Mouse (Mus musculus): ENCODE measurements at regions not wholly inside any gene's neighbourhood (a gene's known extent, or its start where the extent isn't known, plus 50 kb on each side); places are given as distances from the start of the nearest gene placed in this dataset.

DNA sequence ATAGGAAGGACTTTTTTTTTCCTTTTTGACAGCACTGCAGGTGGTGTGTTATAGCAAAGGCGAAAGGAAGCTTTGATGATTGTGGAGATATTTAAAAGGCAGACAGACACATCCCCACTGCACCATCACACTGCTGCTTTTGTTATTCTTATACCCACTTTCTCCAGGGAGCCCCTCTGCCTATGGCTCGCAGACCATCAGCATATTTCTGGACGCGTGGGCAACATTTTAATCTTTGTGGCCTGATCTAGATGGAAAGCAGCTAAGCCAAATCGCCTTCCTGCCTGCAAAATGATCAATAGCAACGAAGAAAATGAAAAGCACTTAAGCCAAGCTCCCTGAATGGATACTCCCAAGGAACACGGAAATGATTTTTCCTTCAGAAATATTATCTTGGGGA is 1054.0 kb downstream of the Synb start:
- DNase-seq, result no peak

DNA sequence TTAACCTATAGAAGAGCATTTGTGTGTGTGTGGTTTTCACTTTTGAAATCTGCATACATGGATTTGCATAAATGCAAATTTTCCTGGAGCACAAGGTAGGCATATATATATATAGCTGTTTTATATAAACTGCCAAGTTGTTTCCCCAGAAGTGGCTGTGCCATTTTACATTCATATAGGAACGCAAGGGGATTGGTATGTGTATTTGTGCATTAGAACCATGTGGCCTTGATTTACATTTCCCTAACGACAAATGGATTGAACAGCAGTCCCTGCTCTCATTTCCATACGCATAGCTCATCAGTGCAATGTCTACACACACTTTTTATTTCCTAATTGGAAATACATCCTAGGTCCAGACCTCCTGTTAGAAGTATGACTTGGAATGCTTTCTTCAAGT is 1069.9 kb downstream of the Synb start:
- DNase-seq, result no peak

DNA sequence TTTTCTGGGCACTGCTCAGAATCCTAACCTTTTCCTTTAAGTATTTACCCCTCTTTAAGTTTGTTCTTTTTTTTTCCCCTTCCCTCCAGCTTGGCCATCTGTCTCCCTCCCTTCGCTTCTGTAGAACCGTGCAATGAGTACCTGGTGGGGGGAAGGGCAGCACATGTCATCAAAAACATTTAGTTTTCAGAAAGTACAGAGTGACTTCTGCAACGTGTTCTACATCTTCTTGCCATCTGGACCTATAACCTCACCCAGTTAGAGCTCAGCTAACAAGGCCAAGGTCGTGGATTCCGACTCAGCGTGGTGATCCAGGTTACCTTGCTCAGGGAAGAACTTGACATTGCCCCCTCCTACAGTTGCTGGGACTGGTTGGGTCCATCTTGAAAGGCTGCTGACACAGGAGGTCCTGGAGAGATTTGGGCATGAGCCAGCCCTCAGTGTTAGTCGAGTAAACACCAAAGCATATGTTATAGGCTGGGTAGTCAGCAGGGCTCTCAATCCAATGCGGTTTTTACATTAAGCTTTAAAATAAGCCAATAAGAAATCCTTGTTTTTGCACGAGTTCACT is 1075.0 kb downstream of the Synb start:
- no peak for DNase-seq

DNA sequence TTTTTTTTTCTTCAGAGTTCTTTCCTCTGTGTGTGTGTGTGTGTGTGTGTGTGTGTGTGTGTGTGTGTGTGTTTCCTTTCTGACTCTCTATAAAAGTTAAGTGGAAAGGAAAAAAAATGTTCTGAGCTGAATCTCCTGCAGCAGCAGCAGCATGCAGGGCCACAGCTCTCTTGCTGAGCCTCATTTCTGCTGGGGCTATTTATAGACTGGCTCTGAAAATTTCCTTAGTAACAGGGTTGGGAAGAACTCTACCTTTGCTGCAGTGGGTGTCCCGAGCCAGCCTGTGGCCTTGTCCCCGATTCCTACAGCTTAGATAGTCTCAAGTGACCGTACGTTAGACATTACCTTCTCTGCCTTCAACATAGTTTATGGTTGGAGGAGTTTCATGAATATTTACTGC is 1075.6 kb downstream of the Synb start:
- DNase-seq, result no peak

DNA sequence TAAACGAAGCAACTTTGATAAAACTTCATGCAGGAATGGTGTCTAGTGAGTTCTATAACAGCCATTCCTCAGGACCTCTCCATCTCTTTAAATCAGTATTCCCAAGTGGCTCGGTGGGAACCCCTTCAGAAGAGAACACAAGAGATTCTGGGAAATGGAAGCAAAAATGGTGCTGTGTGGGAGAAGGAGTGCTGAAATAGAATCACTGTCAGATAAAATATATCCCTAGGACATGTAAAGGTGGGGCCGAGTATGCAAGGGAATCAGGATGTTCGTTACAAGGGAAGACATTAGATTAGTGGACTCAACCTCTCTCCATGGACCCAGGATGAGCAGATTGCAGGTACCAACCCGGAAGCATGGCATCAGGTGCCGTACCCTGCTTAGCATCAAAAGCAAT is 1076.1 kb downstream of the Synb start:
- no peak for DNase-seq

DNA sequence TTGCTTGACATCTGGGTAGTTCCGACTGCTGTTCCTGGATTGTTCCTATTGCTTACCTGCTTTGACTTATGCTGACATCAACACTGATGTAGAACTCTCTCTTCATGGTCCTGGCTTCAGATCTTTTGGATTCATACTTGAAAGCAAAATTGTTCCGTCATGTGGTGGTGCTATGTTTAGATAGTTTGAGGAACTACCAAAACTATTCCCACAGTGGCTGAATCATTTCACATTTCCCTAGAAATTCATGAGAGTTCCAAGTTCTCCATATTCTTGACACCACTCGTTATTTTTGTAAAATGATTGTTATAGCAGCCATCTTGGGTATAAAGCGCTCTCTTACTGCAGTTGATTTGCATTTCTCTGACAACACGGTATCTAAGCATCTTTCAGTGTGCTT is 1080.2 kb downstream of the Synb start:
- no peak for DNase-seq

DNA sequence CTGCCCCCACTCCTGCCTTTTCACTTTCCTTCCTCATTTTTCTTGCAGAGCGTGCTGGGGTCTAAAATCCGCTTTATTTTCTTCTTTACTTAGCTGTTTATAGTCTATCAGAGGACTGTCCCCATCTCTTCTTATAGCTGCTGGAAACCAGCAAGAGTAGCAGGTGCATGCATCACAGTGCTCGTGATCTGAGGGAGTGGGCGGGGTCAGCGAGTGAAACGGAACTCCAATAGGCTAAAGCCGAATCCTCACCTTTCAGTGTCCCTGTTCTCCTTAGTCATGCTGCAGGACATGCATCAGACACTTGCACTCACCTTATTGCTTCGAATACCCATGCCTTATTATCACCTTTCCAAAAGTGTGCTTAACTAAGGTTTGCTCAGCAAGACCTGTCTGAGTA is 1095.3 kb downstream of the Synb start:
- DNase-seq, result no peak

DNA sequence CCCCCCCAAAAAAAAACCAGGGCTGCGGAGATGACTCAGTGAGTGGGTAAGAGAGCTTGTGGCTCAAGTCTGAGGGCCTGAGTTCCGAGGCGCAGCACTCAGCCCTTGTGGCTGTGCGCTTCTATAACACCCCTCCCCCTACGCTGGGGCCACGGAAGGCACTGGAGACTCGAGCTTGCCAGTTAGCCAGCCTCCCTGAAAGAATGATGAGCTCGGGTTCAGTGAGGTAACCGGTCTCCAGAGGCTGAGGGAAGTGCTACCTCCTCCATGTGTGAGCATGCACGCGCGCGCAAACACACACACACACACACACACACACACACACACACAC is 1096.7 kb downstream of the Synb start:
- DNase-seq, result no peak

DNA sequence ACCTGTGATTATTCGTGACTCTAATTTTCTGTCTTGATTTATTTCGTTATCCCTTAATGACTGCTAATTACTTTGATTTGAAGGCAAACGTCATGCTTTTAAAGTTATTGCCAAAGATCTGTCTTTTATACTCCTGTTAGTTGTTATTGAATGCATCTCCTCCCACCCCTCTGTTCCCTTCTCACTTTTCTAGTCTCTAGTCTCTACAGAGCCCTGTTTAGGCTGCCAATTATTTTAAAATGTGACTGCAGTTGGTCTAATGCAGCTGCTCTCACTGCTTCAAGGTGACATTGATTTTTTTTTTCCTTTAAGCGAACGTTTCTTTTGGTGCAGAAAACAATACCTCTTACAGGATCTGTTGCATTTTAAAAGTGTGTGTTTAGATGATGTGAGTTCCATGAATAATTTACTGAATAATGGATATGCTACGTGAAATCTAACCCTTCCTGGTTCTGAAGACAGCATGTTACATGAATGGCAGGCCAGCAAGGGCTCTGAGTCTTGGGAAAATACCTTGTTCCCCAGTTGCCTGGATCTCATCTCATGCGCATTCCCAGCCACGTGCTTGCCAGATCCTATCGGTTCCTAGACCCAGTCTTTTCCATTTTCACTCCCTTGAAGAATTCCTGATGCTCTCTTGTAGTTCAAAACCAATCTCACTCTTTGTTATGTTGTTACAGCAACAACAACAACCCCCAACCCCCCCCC is 1097.2 kb downstream of the Synb start:
- DNase-seq, result no peak

DNA sequence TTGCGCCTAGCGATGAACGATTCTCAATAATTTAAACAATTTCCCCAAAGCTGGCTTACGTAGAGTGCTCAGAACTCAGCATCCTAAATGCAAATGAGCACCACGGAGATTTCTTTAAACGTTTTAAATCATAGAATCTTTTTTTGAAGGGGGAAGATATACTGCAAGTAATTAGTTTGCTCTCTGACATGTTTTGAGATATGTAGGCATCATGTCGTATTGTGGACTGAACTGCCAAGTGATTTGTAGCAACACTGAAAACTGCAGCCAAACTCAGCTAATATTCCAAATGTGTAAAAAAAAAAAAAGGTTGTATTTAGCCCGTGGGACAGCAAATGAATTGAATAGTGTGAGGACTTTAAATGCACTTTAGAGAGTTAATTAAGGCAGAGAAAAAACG is 1097.9 kb downstream of the Synb start:
- no peak for DNase-seq

DNA sequence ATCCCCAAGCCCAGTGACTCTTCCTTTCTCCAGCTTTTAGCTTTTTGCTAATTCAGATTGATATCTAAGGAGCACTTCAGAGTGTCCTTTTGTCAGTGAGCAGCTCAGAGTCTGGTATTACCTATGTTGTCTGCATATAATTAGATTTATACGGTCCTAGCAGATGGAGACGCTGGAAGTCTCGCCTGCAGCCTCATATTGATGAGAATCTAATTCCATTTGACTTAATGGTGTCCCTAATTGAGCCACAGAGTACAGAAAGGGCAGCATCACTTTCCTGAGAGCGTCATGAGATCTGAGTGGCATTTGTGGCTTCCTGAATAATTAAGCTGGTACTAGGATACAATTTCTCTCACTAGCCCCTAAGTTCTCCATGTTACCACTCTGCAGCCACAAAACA is 1104.2 kb downstream of the Synb start:
- DNase-seq, result no peak

DNA sequence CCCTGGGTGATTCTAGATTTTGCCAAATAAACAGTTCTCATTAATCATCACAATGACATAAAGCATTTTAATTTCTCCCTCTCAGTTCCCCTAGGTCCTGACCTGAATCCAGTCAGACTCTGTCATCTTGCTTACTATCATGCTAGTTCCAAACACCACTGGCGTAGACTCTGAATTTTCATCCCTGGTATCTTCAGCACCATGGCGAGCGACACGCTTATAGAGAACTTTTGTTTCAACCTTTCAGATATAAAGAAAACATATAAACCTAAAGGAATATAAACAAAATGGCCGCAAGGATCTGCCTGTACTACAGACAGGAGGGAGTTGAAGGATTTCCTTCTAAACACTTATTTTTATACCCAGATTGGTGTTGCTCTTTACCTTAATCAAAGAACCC is 1105.8 kb downstream of the Synb start:
- no peak for DNase-seq

DNA sequence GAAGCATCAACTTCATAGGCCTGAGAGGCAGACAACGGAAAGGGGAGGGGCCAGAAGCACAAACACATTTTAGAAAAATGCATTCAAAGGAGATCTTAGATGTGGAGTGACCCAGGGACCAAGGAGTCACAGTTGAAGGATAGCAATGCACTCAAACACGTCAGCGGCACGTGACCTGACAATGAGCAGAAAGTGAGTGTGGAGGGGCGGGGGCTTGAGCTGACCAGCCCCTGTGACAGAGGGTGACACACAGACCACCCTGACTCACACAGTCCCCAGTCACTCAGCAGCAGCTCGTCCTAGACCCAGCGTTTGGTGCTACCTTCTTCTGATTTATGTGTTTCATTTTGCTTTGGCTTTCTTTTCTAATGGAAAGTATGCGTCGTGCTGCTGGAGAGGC is 1111.5 kb downstream of the Synb start:
- no peak for DNase-seq

DNA sequence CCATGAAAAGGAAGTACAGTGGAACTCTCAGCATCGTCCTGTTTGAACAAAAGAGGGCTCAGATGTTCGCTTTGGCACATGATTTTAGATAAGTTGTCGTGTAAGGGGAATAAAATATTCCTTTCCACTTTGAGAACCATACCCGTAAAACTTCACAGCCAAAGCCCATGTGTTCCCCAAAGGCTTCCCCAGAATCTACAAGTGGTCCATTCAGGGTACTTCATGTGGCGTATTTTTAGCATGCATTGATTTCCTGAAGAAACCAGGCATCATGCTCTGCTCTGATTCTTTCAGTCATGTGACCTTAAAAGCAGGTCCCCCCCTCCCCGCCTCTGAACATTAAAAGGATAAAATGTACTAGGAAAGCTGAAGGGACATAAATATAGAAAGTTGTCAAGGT is 1112.9 kb downstream of the Synb start:
- no peak for DNase-seq
